18 mouse cellular contexts compared by ENCODE assay signal in the genomic region with DNA sequence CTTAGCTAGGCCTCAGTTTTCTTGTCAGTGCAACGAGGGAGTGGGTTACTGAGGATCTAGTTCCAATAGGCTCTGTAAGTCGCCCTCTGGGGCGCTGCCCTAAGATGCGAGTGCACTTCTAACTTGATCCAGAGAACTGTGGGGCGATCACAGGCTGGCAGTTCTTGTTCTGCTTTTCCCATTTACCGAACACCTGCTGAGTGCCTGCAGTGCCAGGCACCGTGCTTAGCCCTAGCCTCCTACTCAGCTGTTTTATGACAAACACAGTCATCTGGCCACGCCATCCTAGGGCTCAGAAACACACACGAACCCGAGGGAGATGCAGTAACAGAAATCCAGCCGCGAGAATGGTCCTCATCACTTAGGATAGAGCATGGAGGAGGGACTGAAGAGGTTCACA. TPM values are rescaled to one million over a fixed set of nuclear protein-coding genes. Genes with fewer than 3 reads are reported as not detected.
A peak's percentile ranks its signal among the peaks of the same experiment; 100 is the strongest.
DNase-seq lines count a peak whose midpoint lies in the region; ATAC-seq lines count a peak whose summit lies in the region.
"Had no signal": no experiment of that assay in that cellular context is flagged by ENCODE, and none has a peak within 500 bp of the region (broad histone marks: within the 10 kb centered on the region; RNA-seq: fewer than 3 reads in every experiment).

No protein-coding gene starts in this region.

- 27% methylated on average over 12 of the region's 12 CpGs for WGBS in forebrain, embryonic 11.5 days
- 26% methylated on average over 12 of the region's 12 CpGs for WGBS in forebrain, embryonic 14.5 days
- 31% methylated on average over 12 of the region's 12 CpGs for WGBS in midbrain, embryonic 11.5 days
- 27% methylated on average over 12 of the region's 12 CpGs for WGBS in midbrain, embryonic 10.5 days
- WGBS in limb, embryonic 13.5 days = 22% methylated on average over 12 of the region's 12 CpGs

- H3K9ac ChIP-seq in forebrain, embryonic 11.5 days (ENCODE audit: low read length) = no peak overlapping the region
- H3K9ac ChIP-seq in forebrain, embryonic 14.5 days (ENCODE audit: low read length) = no peak overlapping the region
- H3K9ac ChIP-seq in midbrain, embryonic 11.5 days (ENCODE audit: low read length) = 0 out of 2 replicates have a peak overlapping the region, but pooled peaks have one; percentile 12
- H3K9ac ChIP-seq in limb, embryonic 13.5 days = no peak overlapping the region

- H3K36me3 ChIP-seq in forebrain, embryonic 11.5 days (ENCODE audit: control insufficient read depth, insufficient read depth, low read length) = no peaks in the 10 kb centered on the region
- H3K36me3 ChIP-seq in forebrain, embryonic 14.5 days (ENCODE audit: control insufficient read depth, insufficient read depth, low read length) = peaks cover 3% of the 10 kb centered on the region; the same call in 1 of the 2 replicates
- no peaks in the 10 kb centered on the region for H3K36me3 ChIP-seq in midbrain, embryonic 11.5 days (ENCODE audit: control insufficient read depth, insufficient read depth, low read length)
- no peaks in the 10 kb centered on the region for H3K36me3 ChIP-seq in midbrain, embryonic 10.5 days
- H3K36me3 ChIP-seq in limb, embryonic 13.5 days = no peaks in the 10 kb centered on the region

- no peak overlapping the region for H3K4me3 ChIP-seq in forebrain, embryonic 11.5 days (ENCODE audit: low read depth, low read length)
- H3K4me3 ChIP-seq in forebrain, embryonic 14.5 days (ENCODE audit: low read depth, low read length) = no peak overlapping the region
- H3K4me3 ChIP-seq in midbrain, embryonic 11.5 days (ENCODE audit: low read depth, low read length) = no peak overlapping the region
- no peak overlapping the region for H3K4me3 ChIP-seq in midbrain, embryonic 10.5 days
- H3K4me3 ChIP-seq in limb, embryonic 13.5 days = no peak overlapping the region

- ATAC-seq in forebrain, embryonic 11.5 days (replicated peaks; ENCODE audit: low FRiP score) = no peak
- no peak for ATAC-seq in forebrain, embryonic 14.5 days
- no peak for ATAC-seq in midbrain, embryonic 11.5 days (ENCODE audit: low FRiP score)
- 0 out of 2 replicates have a peak, but pooled peaks have one; percentile 15 for ATAC-seq in common myeloid progenitor, adult 5-6 weeks (replicated peaks; ENCODE audit: low read depth, poor library complexity, severe bottlenecking)
- no peak for ATAC-seq in limb, embryonic 13.5 days (ENCODE audit: low FRiP score, low read depth)
- ATAC-seq: Patski had no signal

- no peak overlapping the region for H3K27ac ChIP-seq in forebrain, embryonic 11.5 days (ENCODE audit: low read depth, low read length)
- no peak overlapping the region for H3K27ac ChIP-seq in forebrain, embryonic 14.5 days (ENCODE audit: low read depth, low read length)
- no peak overlapping the region for H3K27ac ChIP-seq in midbrain, embryonic 11.5 days (ENCODE audit: low read depth, low read length)
- no peak overlapping the region for H3K27ac ChIP-seq in midbrain, embryonic 10.5 days (replicated peaks)
- H3K27ac ChIP-seq in limb, embryonic 13.5 days = no peak overlapping the region
- H3K27ac ChIP-seq: kidney, postnatal 0 days had no signal

- H3K27me3 ChIP-seq in forebrain, embryonic 11.5 days (ENCODE audit: control insufficient read depth, insufficient read depth, low read length) = no peaks in the 10 kb centered on the region
- H3K27me3 ChIP-seq in forebrain, embryonic 14.5 days (replicated peaks; ENCODE audit: control insufficient read depth, insufficient read depth, low read length) = no peaks in the 10 kb centered on the region
- no peaks in the 10 kb centered on the region for H3K27me3 ChIP-seq in midbrain, embryonic 11.5 days (ENCODE audit: control insufficient read depth, insufficient read depth, low read length)
- no peaks in the 10 kb centered on the region for H3K27me3 ChIP-seq in midbrain, embryonic 10.5 days (ENCODE audit: low read depth, poor library complexity, severe bottlenecking)
- peaks cover 18% of the 10 kb centered on the region; the same call in 1 of the 2 replicates for H3K27me3 ChIP-seq in limb, embryonic 13.5 days

- H3K4me1 ChIP-seq in forebrain, embryonic 11.5 days (replicated peaks; ENCODE audit: control insufficient read depth, insufficient read depth, low read length) = no peaks in the 10 kb centered on the region
- H3K4me1 ChIP-seq in forebrain, embryonic 14.5 days (ENCODE audit: control insufficient read depth, insufficient read depth, low read length) = peaks cover 3% of the 10 kb centered on the region; the same call in 1 of the 2 replicates
- peaks cover 2% of the 10 kb centered on the region; the same call in 1 of the 2 replicates for H3K4me1 ChIP-seq in midbrain, embryonic 11.5 days (ENCODE audit: control insufficient read depth, insufficient read depth, low read length)
- H3K4me1 ChIP-seq in midbrain, embryonic 10.5 days = peaks cover 8% of the 10 kb centered on the region
- no peaks in the 10 kb centered on the region for H3K4me1 ChIP-seq in limb, embryonic 13.5 days

- DNase-seq in forebrain, embryonic 11.5 days (ENCODE audit: low spot score) = no peak
- no peak for DNase-seq in forebrain, embryonic 14.5 days (ENCODE audit: low spot score)
- no peak for DNase-seq in midbrain, embryonic 11.5 days (ENCODE audit: low spot score, missing footprints)
- DNase-seq in midbrain, embryonic 10.5 days (ENCODE audit: low spot score) = no peak
- DNase-seq in right cerebral cortex, postnatal 36 days (ENCODE audit: low spot score in 2 of 2) = no peak
- DNase-seq in urinary bladder, postnatal 4 days (ENCODE audit: low spot score in 2 of 2) = no peak
- DNase-seq: layer of hippocampus, adult 9-11 months; midbrain, embryonic 14.5 days had no signal

- H3K4me2 ChIP-seq in forebrain, embryonic 11.5 days (ENCODE audit: low read depth, low read length, severe bottlenecking) = peak overlapping the region; percentile 11; the same call in 1 of the 2 replicates
- no peak overlapping the region for H3K4me2 ChIP-seq in forebrain, embryonic 14.5 days (ENCODE audit: low read length)
- H3K4me2 ChIP-seq in midbrain, embryonic 11.5 days = no peak overlapping the region
- H3K4me2 ChIP-seq in limb, embryonic 13.5 days (replicated peaks) = peak overlapping the region; percentile 37

- no peaks in the 10 kb centered on the region for H3K9me3 ChIP-seq in forebrain, embryonic 11.5 days (ENCODE audit: control insufficient read depth, low read length)
- H3K9me3 ChIP-seq in forebrain, embryonic 14.5 days (replicated peaks; ENCODE audit: control insufficient read depth, low read length) = no peaks in the 10 kb centered on the region
- H3K9me3 ChIP-seq in midbrain, embryonic 11.5 days (ENCODE audit: control insufficient read depth, low read length) = no peaks in the 10 kb centered on the region
- no peaks in the 10 kb centered on the region for H3K9me3 ChIP-seq in midbrain, embryonic 10.5 days (replicated peaks)
- no peaks in the 10 kb centered on the region for H3K9me3 ChIP-seq in limb, embryonic 13.5 days

RNA-seq across cellular contexts. Expression of a gene that starts 17.8 kb away (rescaled TPM):
- 1.0 and 2.0 TPM in 2 replicates for polyA plus RNA-seq in forebrain, embryonic 11.5 days (2014; fragmentation: Nextera tagmentation; extraction: Ambion mirVana)
- polyA plus RNA-seq in forebrain, embryonic 14.5 days (2014; fragmentation: Nextera tagmentation; extraction: Ambion mirVana) = 11.7 and 13.1 TPM in 2 replicates
- polyA plus RNA-seq in midbrain, embryonic 11.5 days (2014; fragmentation: Nextera tagmentation; extraction: Ambion mirVana) = 2.0 and 2.1 TPM in 2 replicates
- polyA plus RNA-seq in midbrain, embryonic 10.5 days (2016; fragmentation: Nextera tagmentation; extraction: Ambion mirVana) = 0.49 and 1.5 TPM in 2 replicates
- 0.32 TPM in 1 of 2 replicates, not detected in the other for total RNA-seq in common myeloid progenitor, adult 5-6 weeks (2017)
- polyA plus RNA-seq in limb, embryonic 13.5 days (2015; fragmentation: Nextera tagmentation; extraction: Ambion mirVana) = 0.05 and 0.20 TPM in 2 replicates
- polyA plus RNA-seq: liver, embryonic 16.5 days; spleen, adult 2 months had no signal

RNA-seq across cellular contexts. Expression of a gene that starts 26.3 kb away (rescaled TPM):
- 6.9 and 8.0 TPM in 2 replicates for polyA plus RNA-seq in forebrain, embryonic 11.5 days (2014; fragmentation: Nextera tagmentation; extraction: Ambion mirVana)
- 21.9 and 24.0 TPM in 2 replicates for polyA plus RNA-seq in forebrain, embryonic 14.5 days (2014; fragmentation: Nextera tagmentation; extraction: Ambion mirVana)
- polyA plus RNA-seq in midbrain, embryonic 11.5 days (2014; fragmentation: Nextera tagmentation; extraction: Ambion mirVana) = 7.9 and 8.0 TPM in 2 replicates
- 6.8 and 10.5 TPM in 2 replicates for polyA plus RNA-seq in midbrain, embryonic 10.5 days (2016; fragmentation: Nextera tagmentation; extraction: Ambion mirVana)
- total RNA-seq in common myeloid progenitor, adult 5-6 weeks (2017) = 12.5 and 15.3 TPM in 2 replicates
- 16.2 and 18.1 TPM in 2 replicates for polyA plus RNA-seq in limb, embryonic 13.5 days (2015; fragmentation: Nextera tagmentation; extraction: Ambion mirVana)

RNA-seq across cellular contexts. Expression of a gene that starts 33.8 kb away (rescaled TPM):
- polyA plus RNA-seq in forebrain, embryonic 11.5 days (2014; fragmentation: Nextera tagmentation; extraction: Ambion mirVana) = 164 and 198 TPM in 2 replicates
- 159 and 172 TPM in 2 replicates for polyA plus RNA-seq in forebrain, embryonic 14.5 days (2014; fragmentation: Nextera tagmentation; extraction: Ambion mirVana)
- polyA plus RNA-seq in midbrain, embryonic 11.5 days (2014; fragmentation: Nextera tagmentation; extraction: Ambion mirVana) = 188 TPM in 2 replicates
- polyA plus RNA-seq in midbrain, embryonic 10.5 days (2016; fragmentation: Nextera tagmentation; extraction: Ambion mirVana) = 227 and 257 TPM in 2 replicates
- 49.4 and 83.3 TPM in 2 replicates for total RNA-seq in common myeloid progenitor, adult 5-6 weeks (2017)
- 188 and 192 TPM in 2 replicates for polyA plus RNA-seq in limb, embryonic 13.5 days (2015; fragmentation: Nextera tagmentation; extraction: Ambion mirVana)

RNA-seq across cellular contexts. Expression of a gene that starts 41.8 kb away (rescaled TPM):
- 0.23 and 0.39 TPM in 2 replicates for polyA plus RNA-seq in forebrain, embryonic 11.5 days (2014; fragmentation: Nextera tagmentation; extraction: Ambion mirVana)
- polyA plus RNA-seq in forebrain, embryonic 14.5 days (2014; fragmentation: Nextera tagmentation; extraction: Ambion mirVana) = 0.13 and 0.23 TPM in 2 replicates
- 0.14 and 0.25 TPM in 2 replicates for polyA plus RNA-seq in midbrain, embryonic 11.5 days (2014; fragmentation: Nextera tagmentation; extraction: Ambion mirVana)
- polyA plus RNA-seq in midbrain, embryonic 10.5 days (2016; fragmentation: Nextera tagmentation; extraction: Ambion mirVana) = 0.16 and 0.50 TPM in 2 replicates
- not detected in 2 replicates for total RNA-seq in common myeloid progenitor, adult 5-6 weeks (2017)
- polyA plus RNA-seq in limb, embryonic 13.5 days (2015; fragmentation: Nextera tagmentation; extraction: Ambion mirVana) = 0.42 and 0.47 TPM in 2 replicates
- total RNA-seq: adrenal gland, adult 18-20 months; heart, postnatal 25 days; left cerebral cortex, postnatal 10 days had no signal
- polyA plus RNA-seq: gonadal fat pad, adult 2 months; spleen, adult 2 months had no signal

RNA-seq across cellular contexts. Expression of a gene that starts 42.0 kb away (rescaled TPM):
- polyA plus RNA-seq in forebrain, embryonic 11.5 days (2014; fragmentation: Nextera tagmentation; extraction: Ambion mirVana) = 0.96 and 1.1 TPM in 2 replicates
- polyA plus RNA-seq in forebrain, embryonic 14.5 days (2014; fragmentation: Nextera tagmentation; extraction: Ambion mirVana) = 2.2 and 4.3 TPM in 2 replicates
- polyA plus RNA-seq in midbrain, embryonic 11.5 days (2014; fragmentation: Nextera tagmentation; extraction: Ambion mirVana) = 2.4 and 3.2 TPM in 2 replicates
- 1.3 and 1.9 TPM in 2 replicates for polyA plus RNA-seq in midbrain, embryonic 10.5 days (2016; fragmentation: Nextera tagmentation; extraction: Ambion mirVana)
- 0.39 and 3.4 TPM in 2 replicates for total RNA-seq in common myeloid progenitor, adult 5-6 weeks (2017)
- polyA plus RNA-seq in limb, embryonic 13.5 days (2015; fragmentation: Nextera tagmentation; extraction: Ambion mirVana) = 5.7 and 5.8 TPM in 2 replicates

Comparison
In these comparisons a context has a peak if more than half of its experiments do, and no peak if none do; other contexts are left out.
1. H3K4me2 ChIP-seq: peak in forebrain, embryonic 11.5 days (single experiment) and limb, embryonic 13.5 days (single experiment); none in forebrain, embryonic 14.5 days (single experiment) and midbrain, embryonic 11.5 days (single experiment).